Mouse (Mus musculus) right cerebral cortex, postnatal 14 days (tissue): ENCODE measurements around the gene Rfx3.
A peak's percentile ranks its signal among the peaks of the same experiment; 100 is the strongest.

Source experiments
- DNase-seq: peaks from one replicate; pipeline ENCODE4 v3.0.0; 2022

The Rfx3 gene

DNA sequence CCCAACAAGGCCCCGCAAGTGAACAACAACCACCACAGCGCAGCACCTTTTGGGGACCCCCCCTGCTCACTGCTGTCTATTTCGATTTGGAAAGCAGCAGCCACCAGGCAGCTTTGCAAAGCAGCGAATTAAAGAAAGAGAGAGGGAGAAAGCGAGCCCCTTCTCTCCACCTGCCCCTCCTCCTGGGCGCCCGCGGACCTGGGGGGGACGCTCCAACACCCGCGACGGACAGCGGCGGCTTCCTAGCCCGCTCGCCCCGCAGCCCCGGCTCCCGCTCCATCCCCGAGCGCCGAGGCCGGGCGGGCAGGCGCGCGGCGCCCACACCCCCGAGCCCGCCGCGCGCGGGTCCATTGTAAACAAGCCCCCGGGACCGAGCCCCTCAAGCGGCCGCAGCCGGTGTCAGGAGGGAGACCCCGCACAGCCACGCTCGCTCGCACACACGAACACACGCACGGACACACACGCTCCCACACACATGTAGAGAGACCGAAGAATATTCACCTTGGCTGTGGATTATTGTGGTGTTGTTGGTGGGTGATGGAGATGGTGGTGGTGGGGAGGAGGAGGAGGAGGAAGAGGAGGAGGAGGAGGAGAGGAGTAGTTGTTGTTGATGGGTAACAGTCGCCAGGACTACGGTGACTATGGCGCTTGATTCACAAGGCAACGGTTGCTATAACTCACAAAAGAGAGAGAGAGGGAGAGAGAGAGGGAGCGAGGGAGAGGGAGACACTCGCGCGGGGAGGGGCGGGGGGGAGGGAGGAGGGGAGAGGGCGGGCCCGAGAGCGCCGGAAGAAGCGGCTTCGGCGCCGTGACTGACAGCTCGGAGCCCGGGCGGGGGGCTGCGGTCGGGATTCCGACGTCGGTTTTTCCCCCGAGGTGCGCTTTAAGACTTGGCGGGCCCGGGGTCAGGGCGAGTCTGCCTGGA lies at the start of gene Rfx3:
Gene Rfx3 (minus strand): TSS at position 696 of the 925 bp plus-strand sequence.
- peak; percentile 41 for DNase-seq

- DNase-seq: no peak
Observed at GRCm38 (mm10) chr19:28052058-28052457, 41.1 kb upstream of the Rfx3 start.

GRCm38 (mm10) chr19:28051571-28051970 lies 40.6 kb upstream of the Rfx3 start:
- no peak for DNase-seq

DNA sequence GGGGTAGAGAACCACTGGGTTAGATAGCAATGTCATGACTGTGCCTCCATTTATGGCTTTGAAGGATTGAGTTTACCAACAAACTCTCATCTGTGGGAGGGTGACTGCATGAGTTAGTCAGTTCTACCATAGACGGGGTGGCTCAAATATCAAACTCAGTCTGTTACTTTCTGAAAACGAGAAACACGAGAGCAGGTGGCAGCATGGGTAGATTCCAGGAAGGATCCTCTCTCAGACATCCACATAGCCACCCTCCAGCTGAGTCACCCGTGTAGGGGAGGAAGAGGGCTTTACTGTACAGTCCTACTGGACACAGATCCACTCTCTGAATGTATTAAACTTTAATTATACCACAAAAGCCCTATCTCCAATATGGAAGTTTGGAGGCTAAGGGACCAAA lies 38.3 kb upstream of the Rfx3 start:
- no peak for DNase-seq

- DNase-seq: no peak
Observed at GRCm38 (mm10) chr19:28046806-28047205, 35.8 kb upstream of the Rfx3 start.

- DNase-seq: no peak
Observed at GRCm38 (mm10) chr19:28044950-28045349, 34.0 kb upstream of the Rfx3 start.

- peak; percentile 68 for DNase-seq
Observed at GRCm38 (mm10) chr19:28011718-28012499, 943 bp upstream of the Rfx3 start.

GRCm38 (mm10) chr19:28011396-28011717 lies 391 bp upstream of the Rfx3 start:
- DNase-seq: peak; percentile 97

GRCm38 (mm10) chr19:28009587-28010281 lies 1.2 kb downstream of the Rfx3 start:
- DNase-seq: peak; percentile 6

- no peak for DNase-seq
Observed at GRCm38 (mm10) chr19:28004190-28004589, 6.8 kb downstream of the Rfx3 start.

DNA sequence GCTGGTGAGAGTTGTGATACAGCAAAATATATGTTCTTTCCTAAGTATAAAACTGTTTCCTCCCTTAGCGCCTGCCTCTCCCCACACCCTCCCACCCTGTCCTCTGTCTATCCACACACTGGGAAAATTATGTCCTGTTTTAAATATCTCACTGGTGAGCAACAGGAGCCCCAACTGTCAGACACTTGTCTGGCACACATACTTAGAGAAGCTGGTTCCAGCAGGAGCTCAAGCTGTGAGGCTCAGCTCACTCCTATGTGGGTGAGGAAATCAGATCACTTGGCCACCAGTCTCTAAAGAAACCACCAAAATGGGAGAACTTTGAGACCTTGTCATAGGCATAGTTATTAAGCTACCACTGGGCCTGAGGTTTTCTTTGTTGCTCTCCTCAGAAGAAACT lies 7.5 kb downstream of the Rfx3 start:
- peak; percentile 14 for DNase-seq

- DNase-seq: no peak
Observed at GRCm38 (mm10) chr19:28002708-28003107, 8.3 kb downstream of the Rfx3 start.

DNA sequence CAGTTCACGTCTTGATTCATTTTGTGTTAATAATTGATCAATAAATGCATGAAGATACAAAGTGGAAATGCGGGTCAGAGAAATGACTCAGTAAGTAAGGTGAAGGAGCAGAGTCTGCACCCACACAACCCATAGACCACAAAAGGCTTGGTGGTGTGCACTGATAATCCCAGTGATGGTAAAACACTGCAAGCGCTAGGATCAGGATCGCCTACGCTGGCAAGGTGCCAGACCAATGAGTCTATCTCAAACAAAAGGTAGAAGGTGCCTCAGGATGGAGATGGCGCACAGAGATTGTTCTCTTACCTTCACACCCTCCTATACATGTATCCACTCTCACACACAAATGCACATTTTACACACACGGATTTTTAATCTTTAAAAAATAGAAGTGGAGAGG lies 18.2 kb downstream of the Rfx3 start:
- DNase-seq: no peak

DNA sequence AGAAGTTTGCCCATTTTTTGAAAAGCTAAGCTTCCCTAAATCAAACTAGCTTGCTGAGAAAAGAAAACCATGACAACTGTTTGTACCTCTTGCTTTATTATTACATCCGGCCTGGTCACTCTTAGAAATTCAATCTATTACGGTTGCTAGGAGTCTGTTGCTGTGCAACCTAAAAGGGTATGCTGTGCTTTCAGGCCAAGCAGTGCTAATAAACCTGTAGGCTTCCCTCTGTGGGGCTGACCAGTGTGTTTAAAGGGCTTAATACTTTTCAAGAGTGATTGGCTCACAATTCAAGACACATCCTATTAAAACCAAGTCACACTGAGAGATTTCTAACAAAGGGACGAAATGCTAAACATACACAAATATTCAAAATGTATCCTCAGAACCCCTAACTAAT lies 22.2 kb downstream of the Rfx3 start:
- DNase-seq: no peak

GRCm38 (mm10) chr19:27967590-27967989 lies 43.4 kb downstream of the Rfx3 start:
- no peak for DNase-seq

DNA sequence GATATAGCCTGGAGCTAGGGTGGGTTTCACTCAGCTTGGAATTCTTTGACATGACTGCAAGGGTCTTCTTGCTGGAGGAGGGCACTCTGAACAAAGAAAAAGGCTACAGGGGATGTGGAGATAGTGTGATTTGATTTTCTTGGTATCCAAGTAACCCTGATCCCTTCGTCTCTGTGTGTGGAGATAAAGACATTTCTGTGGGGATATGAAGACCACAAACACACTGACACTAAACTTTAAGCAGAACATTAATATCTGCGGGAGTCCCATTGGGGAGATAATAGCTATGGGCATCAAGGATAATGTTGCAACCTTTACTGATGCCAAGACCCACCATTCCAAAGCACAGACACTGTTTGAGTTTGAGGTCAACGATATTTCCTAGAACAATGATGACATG lies 49.7 kb downstream of the Rfx3 start:
- DNase-seq: no peak

DNA sequence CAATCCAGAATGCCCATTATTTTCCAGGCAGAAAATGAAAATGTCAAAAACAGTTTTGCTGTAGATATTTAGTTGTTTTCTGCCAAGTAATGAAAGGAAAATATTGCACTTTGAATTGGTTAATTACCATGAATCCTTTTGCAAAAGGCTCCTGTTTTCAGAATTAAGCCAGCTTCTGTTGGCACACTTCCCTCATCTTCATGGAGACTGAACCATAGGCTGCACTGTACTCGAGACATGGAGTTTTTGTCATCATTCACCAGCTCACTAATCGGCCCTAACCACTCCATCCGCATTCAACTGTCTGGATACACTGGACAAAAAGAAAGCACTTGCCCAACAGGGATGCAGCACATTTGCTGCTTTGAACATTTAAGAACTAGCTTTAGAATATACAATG lies 75.5 kb downstream of the Rfx3 start:
- DNase-seq: no peak

- DNase-seq: no peak
Observed at GRCm38 (mm10) chr19:27931136-27931535, 79.8 kb downstream of the Rfx3 start.

GRCm38 (mm10) chr19:27926378-27926777 lies 84.6 kb downstream of the Rfx3 start:
- DNase-seq: no peak

GRCm38 (mm10) chr19:27919040-27919439 lies 91.9 kb downstream of the Rfx3 start:
- peak; percentile 18 for DNase-seq

DNA sequence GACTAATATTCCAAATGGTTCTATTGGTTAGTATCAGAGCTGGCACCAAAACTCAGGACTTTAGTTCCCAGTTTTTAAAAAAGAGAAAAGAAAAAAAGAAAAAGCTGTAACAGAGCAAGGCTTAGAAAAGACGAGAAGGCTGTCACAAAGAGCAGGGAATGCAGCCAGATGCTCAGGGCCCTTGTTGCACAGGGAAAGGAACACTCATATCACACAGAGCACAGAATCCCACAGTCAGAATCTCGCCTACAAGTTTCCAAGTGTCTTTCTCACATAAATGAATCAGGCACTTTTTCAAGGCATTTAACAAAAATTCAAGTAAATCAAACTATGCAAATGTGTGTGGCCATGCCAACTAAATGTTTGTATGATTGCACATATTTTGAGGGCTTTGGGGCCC lies 94.5 kb downstream of the Rfx3 start:
- no peak for DNase-seq

DNA sequence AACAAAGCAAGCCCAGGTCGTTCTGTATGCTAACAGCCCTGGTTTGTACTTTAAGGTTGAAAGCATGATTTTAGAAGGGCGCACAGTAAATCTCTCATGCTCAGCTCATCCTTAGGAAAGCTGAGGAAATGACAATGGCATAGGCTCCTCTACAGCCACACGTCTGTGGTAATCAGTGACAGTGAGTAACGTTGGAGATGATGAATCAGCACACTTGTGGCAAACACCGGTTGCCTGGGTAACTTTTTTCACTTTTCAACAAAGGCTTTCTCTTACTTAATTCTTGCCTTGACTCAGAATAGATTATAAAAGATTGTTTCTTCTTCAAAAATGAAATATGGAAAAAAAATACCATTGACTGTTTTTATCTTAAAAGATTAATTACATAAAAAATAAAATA lies 104.0 kb downstream of the Rfx3 start:
- DNase-seq: no peak

DNA sequence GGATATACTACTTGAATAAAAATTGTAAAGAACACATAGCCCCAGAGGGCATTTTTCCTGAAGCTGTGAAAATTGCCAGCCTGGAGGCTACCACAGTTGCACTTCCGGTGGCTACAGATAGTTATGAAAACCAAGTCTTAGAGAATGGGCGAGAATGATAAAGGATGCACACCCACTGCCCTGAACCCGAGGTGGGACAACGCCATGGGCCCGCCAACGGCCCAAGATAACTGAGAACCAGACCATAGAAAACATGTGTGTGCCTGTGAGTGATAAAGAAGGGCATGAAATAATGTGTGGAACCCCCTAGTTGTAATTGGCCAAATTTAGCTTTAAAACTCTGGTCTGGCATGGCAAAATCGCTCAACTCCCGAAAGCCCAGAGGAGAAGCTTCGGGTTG lies 105.0 kb downstream of the Rfx3 start:
- no peak for DNase-seq

GRCm38 (mm10) chr19:27905172-27905571 lies 105.8 kb downstream of the Rfx3 start:
- DNase-seq: no peak
